Mouse (Mus musculus): ENCODE results near the gene G3bp1. TPM values are rescaled to one million over a fixed set of nuclear protein-coding genes. Genes with fewer than 3 reads are reported as not detected.

Gene G3bp1
- total and polyA plus RNA-seq, 3 experiments = 97.4 to 461 (median 128) TPM

GRCm38 (mm10) chr11:55517666-55518065 lies 48.2 kb downstream of the G3bp1 start:
- Histone ChIP-seq H3K36me3 (replicated peaks) (no peaks in the 10 kb centered on the region), H3K9me3 (replicated peaks) (no peaks in the 10 kb centered on the region), H3K4me3 (ENCODE audit: low read depth, low read length) (no peak overlapping the region), H3K4me1 (ENCODE audit: insufficient read depth, low read depth, low read length) (no peaks in the 10 kb centered on the region), H3K27me3 (ENCODE audit: insufficient read depth, low read length) (no peaks in the 10 kb centered on the region; the same call in 1 of the 2 replicates)
- ATAC-seq (ENCODE audit: extremely low read depth, insufficient number of reproducible peaks, low FRiP score, poor library complexity, severe bottlenecking) (no peak), DNase-seq (ENCODE audit: low spot score) (no peak)
- TF ChIP-seq CTCF (IDR thresholded peaks at IDR 0.05; ENCODE audit: low read depth, low read length) (no peak), TAL1 (conservative IDR thresholded peaks at IDR 0.05; ENCODE audit: low read depth, low read length) (no peak), POLR2AphosphoS5 (IDR thresholded peaks at IDR 0.05; ENCODE audit: insufficient replicate concordance, low read depth, low read length) (no peak), GATA2 (IDR thresholded peaks at IDR 0.05; ENCODE audit: borderline replicate concordance, low read depth, low read length) (no peak), GATA1 (IDR thresholded peaks at IDR 0.05; ENCODE audit: borderline replicate concordance, low read length) (no peak)

- no peaks in the 10 kb centered on the region for H3K9me3 ChIP-seq (replicated peaks)
- TF ChIP-seq CTCF (IDR thresholded peaks at IDR 0.05; ENCODE audit: low read depth, low read length) = peak; percentile 90
- no peak for TF ChIP-seq GATA1 (IDR thresholded peaks at IDR 0.05; ENCODE audit: borderline replicate concordance, low read length)
- no peak for TF ChIP-seq GATA2 (IDR thresholded peaks at IDR 0.05; ENCODE audit: borderline replicate concordance, low read depth, low read length)
- no peaks in the 10 kb centered on the region for H3K36me3 ChIP-seq (replicated peaks)
- ATAC-seq (ENCODE audit: extremely low read depth, insufficient number of reproducible peaks, low FRiP score, poor library complexity, severe bottlenecking) (peak; percentile 34; the same call in 1 of the 2 replicates), DNase-seq (ENCODE audit: low spot score) (peak; percentile 54)
- H3K4me3 ChIP-seq (ENCODE audit: low read depth, low read length) = no peak overlapping the region
- no peaks in the 10 kb centered on the region for H3K27me3 ChIP-seq (ENCODE audit: insufficient read depth, low read length)
- H3K4me1 ChIP-seq (ENCODE audit: insufficient read depth, low read depth, low read length) = no peaks in the 10 kb centered on the region
Measured at GRCm38 (mm10) chr11:55518806-55519674, 49.6 kb downstream of the G3bp1 start.

- Histone ChIP-seq H3K4me1 (ENCODE audit: insufficient read depth, low read depth, low read length) (peaks cover 15% of the 10 kb centered on the region), H3K27me3 (ENCODE audit: insufficient read depth, low read length) (peaks cover 10% of the 10 kb centered on the region; the same call in 1 of the 2 replicates), H3K9me3 (replicated peaks) (no peaks in the 10 kb centered on the region), H3K4me3 (ENCODE audit: low read depth, low read length) (peak overlapping the region; percentile 12; the same call in 1 of the 2 replicates), H3K36me3 (replicated peaks) (no peaks in the 10 kb centered on the region)
- ATAC-seq (ENCODE audit: extremely low read depth, insufficient number of reproducible peaks, low FRiP score, poor library complexity, severe bottlenecking) (peak; percentile 86), DNase-seq (ENCODE audit: low spot score) (peak; percentile 49)
- TF ChIP-seq GATA2 (IDR thresholded peaks at IDR 0.05; ENCODE audit: borderline replicate concordance, low read depth, low read length) (no peak), POLR2AphosphoS5 (IDR thresholded peaks at IDR 0.05; ENCODE audit: insufficient replicate concordance, low read depth, low read length) (no peak), GATA1 (IDR thresholded peaks at IDR 0.05; ENCODE audit: borderline replicate concordance, low read length) (no peak), CTCF (IDR thresholded peaks at IDR 0.05; ENCODE audit: low read depth, low read length) (no peak), TAL1 (conservative IDR thresholded peaks at IDR 0.05; ENCODE audit: low read depth, low read length) (0 out of 2 replicates have a peak, but pooled peaks have one; percentile 17)
Measured at GRCm38 (mm10) chr11:55530741-55531140, 61.3 kb downstream of the G3bp1 start.

GRCm38 (mm10) chr11:55533378-55533777 lies 63.9 kb downstream of the G3bp1 start:
- H3K4me3 ChIP-seq (ENCODE audit: low read depth, low read length) = no peak overlapping the region
- H3K27me3 ChIP-seq (ENCODE audit: insufficient read depth, low read length) = peaks cover 8% of the 10 kb centered on the region; the same call in 1 of the 2 replicates
- no peak for TF ChIP-seq POLR2AphosphoS5 (IDR thresholded peaks at IDR 0.05; ENCODE audit: insufficient replicate concordance, low read depth, low read length)
- no peak for TF ChIP-seq GATA2 (IDR thresholded peaks at IDR 0.05; ENCODE audit: borderline replicate concordance, low read depth, low read length)
- TF ChIP-seq CTCF (IDR thresholded peaks at IDR 0.05; ENCODE audit: low read depth, low read length) = no peak
- no peak for TF ChIP-seq GATA1 (IDR thresholded peaks at IDR 0.05; ENCODE audit: borderline replicate concordance, low read length)
- no peak for TF ChIP-seq TAL1 (conservative IDR thresholded peaks at IDR 0.05; ENCODE audit: low read depth, low read length)
- DNase-seq (ENCODE audit: low spot score) (no peak), ATAC-seq (ENCODE audit: extremely low read depth, insufficient number of reproducible peaks, low FRiP score, poor library complexity, severe bottlenecking) (no peak)
- H3K36me3 ChIP-seq (replicated peaks) = no peaks in the 10 kb centered on the region
- H3K4me1 ChIP-seq (ENCODE audit: insufficient read depth, low read depth, low read length) = peaks cover 15% of the 10 kb centered on the region
- H3K9me3 ChIP-seq (replicated peaks) = no peaks in the 10 kb centered on the region

- no peak for ATAC-seq (ENCODE audit: extremely low read depth, insufficient number of reproducible peaks, low FRiP score, poor library complexity, severe bottlenecking)
- no peaks in the 10 kb centered on the region for H3K36me3 ChIP-seq (replicated peaks)
- no peak overlapping the region for H3K4me3 ChIP-seq (ENCODE audit: low read depth, low read length)
- peaks cover 9% of the 10 kb centered on the region; the same call in 1 of the 2 replicates for H3K27me3 ChIP-seq (ENCODE audit: insufficient read depth, low read length)
- TF ChIP-seq TAL1 (conservative IDR thresholded peaks at IDR 0.05; ENCODE audit: low read depth, low read length) (no peak), GATA2 (IDR thresholded peaks at IDR 0.05; ENCODE audit: borderline replicate concordance, low read depth, low read length) (no peak), POLR2AphosphoS5 (IDR thresholded peaks at IDR 0.05; ENCODE audit: insufficient replicate concordance, low read depth, low read length) (no peak), CTCF (IDR thresholded peaks at IDR 0.05; ENCODE audit: low read depth, low read length) (no peak), GATA1 (IDR thresholded peaks at IDR 0.05; ENCODE audit: borderline replicate concordance, low read length) (no peak)
- peaks cover 15% of the 10 kb centered on the region for H3K4me1 ChIP-seq (ENCODE audit: insufficient read depth, low read depth, low read length)
- no peak for DNase-seq (ENCODE audit: low spot score)
- no peaks in the 10 kb centered on the region for H3K9me3 ChIP-seq (replicated peaks)
Measured at GRCm38 (mm10) chr11:55534766-55535165, 65.3 kb downstream of the G3bp1 start.

- ATAC-seq (ENCODE audit: extremely low read depth, insufficient number of reproducible peaks, low FRiP score, poor library complexity, severe bottlenecking) = no peak
- TF ChIP-seq TAL1 (conservative IDR thresholded peaks at IDR 0.05; ENCODE audit: low read depth, low read length) (no peak), POLR2AphosphoS5 (IDR thresholded peaks at IDR 0.05; ENCODE audit: insufficient replicate concordance, low read depth, low read length) (no peak), CTCF (IDR thresholded peaks at IDR 0.05; ENCODE audit: low read depth, low read length) (no peak), GATA2 (IDR thresholded peaks at IDR 0.05; ENCODE audit: borderline replicate concordance, low read depth, low read length) (no peak), GATA1 (IDR thresholded peaks at IDR 0.05; ENCODE audit: borderline replicate concordance, low read length) (no peak)
- no peak for DNase-seq (ENCODE audit: low spot score)
- Histone ChIP-seq H3K9me3 (replicated peaks) (peaks cover 5% of the 10 kb centered on the region; the same call in 1 of the 2 replicates), H3K36me3 (replicated peaks) (no peaks in the 10 kb centered on the region), H3K4me1 (ENCODE audit: insufficient read depth, low read depth, low read length) (no peaks in the 10 kb centered on the region), H3K27me3 (ENCODE audit: insufficient read depth, low read length) (peaks cover 2% of the 10 kb centered on the region; the same call in 1 of the 2 replicates), H3K4me3 (ENCODE audit: low read depth, low read length) (no peak overlapping the region)
Measured at GRCm38 (mm10) chr11:55542128-55542527, 72.6 kb downstream of the G3bp1 start.
